Mouse (Mus musculus): ENCODE measurements at regions not wholly inside any gene's neighbourhood (a gene's known extent, or its start where the extent isn't known, plus 50 kb on each side); places are given as distances from the start of the nearest gene placed in this dataset.

DNA sequence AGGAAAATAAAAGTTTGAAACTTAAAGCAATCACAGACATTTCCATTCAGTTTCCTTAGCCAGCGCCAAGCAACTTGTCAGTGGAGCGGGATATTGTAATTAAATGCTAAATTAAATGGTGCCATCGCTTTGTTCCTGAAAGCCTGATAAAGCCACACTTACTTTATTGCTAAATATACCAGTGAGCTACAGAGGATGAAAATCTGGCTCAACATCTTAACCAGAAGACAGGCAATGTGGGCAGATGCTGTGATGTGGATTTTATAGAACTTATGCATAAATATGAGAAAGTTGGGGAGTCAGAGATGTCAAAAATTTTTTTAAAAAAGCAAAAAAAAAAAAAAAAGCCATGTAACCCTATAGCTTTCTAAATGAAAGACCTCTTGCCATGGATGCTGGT, 340.8 kb downstream of the Galc start:
- no peak overlapping the region for H3K4me2 ChIP-seq (ENCODE audit: low read depth, low read length)
- H3K27me3 ChIP-seq (ENCODE audit: control insufficient read depth, insufficient read depth, low read length), result no peaks in the 10 kb centered on the region
- no peaks in the 10 kb centered on the region for H3K4me1 ChIP-seq (ENCODE audit: control insufficient read depth, insufficient read depth, low read length)
- H3K27ac ChIP-seq (ENCODE audit: low read length), result no peak overlapping the region
- no peak overlapping the region for H3K4me3 ChIP-seq (replicated peaks; ENCODE audit: low read length)
- no peaks in the 10 kb centered on the region for H3K36me3 ChIP-seq (ENCODE audit: control insufficient read depth, insufficient read depth, low read length)
- H3K9me3 ChIP-seq (replicated peaks; ENCODE audit: control insufficient read depth, low read length), result no peaks in the 10 kb centered on the region
- 87% methylated on average over 3 of the region's 3 CpGs for WGBS
- no peak overlapping the region for H3K9ac ChIP-seq (ENCODE audit: low read length)
- no peak for ATAC-seq (ENCODE audit: insufficient read depth, low FRiP score)

DNA sequence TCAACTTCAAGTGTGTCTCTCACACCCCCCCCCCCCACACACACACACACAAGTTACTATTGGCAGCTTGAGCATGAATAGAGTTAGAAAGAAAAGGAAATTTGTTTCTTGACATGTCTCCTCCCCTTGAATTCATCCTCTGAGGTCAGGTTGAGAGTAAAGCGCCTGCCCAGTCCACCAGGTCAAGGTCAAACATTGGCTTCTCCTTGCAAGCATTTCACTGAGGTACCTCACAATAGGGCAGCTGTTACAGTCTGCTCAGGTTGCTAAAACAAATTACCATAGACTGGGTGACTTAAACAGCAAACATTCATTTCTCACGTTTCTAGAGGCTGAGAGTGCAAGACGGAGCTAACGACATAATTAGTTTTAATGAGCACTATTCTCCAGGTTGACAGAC, 344.2 kb downstream of the Galc start:
- Histone ChIP-seq H3K27ac (ENCODE audit: low read length) (no peak overlapping the region), H3K36me3 (ENCODE audit: control insufficient read depth, insufficient read depth, low read length) (no peaks in the 10 kb centered on the region), H3K27me3 (ENCODE audit: control insufficient read depth, insufficient read depth, low read length) (no peaks in the 10 kb centered on the region), H3K4me1 (ENCODE audit: control insufficient read depth, insufficient read depth, low read length) (no peaks in the 10 kb centered on the region), H3K9me3 (replicated peaks; ENCODE audit: control insufficient read depth, low read length) (no peaks in the 10 kb centered on the region), H3K4me3 (replicated peaks; ENCODE audit: low read length) (no peak overlapping the region), H3K4me2 (ENCODE audit: low read depth, low read length) (no peak overlapping the region), H3K9ac (ENCODE audit: low read length) (no peak overlapping the region)
- ATAC-seq (ENCODE audit: insufficient read depth, low FRiP score), result no peak
- WGBS, result 80% methylated on average over 4 of the region's 4 CpGs

DNA sequence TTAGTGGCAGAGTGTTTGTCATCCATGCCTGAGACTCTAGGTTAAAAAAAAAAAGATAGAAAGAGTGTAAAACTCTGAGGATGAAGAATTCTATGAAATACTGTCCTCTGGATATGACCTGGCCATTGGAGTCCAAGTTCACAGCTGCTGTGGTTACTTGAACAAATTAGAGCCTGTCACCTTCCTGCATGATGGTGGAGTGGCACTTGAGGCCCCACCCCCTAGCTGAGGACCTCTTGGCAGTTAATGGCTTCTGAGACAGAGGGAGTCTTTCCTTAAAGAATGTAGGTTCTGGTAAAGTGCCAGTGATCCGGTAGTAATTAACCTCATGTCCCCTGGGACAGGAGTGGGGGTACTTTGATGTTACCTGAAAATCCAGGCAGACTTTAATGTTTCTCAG, 346.5 kb downstream of the Galc start:
- no peak overlapping the region for H3K4me2 ChIP-seq (ENCODE audit: low read depth, low read length)
- H3K4me1 ChIP-seq (ENCODE audit: control insufficient read depth, insufficient read depth, low read length), result no peaks in the 10 kb centered on the region
- no peak for ATAC-seq (ENCODE audit: insufficient read depth, low FRiP score)
- 76% methylated on average over 1 of the region's 1 CpGs for WGBS
- H3K4me3 ChIP-seq (replicated peaks; ENCODE audit: low read length), result no peak overlapping the region
- H3K9me3 ChIP-seq (replicated peaks; ENCODE audit: control insufficient read depth, low read length), result no peaks in the 10 kb centered on the region
- H3K27ac ChIP-seq (ENCODE audit: low read length), result no peak overlapping the region
- no peaks in the 10 kb centered on the region for H3K27me3 ChIP-seq (ENCODE audit: control insufficient read depth, insufficient read depth, low read length)
- no peaks in the 10 kb centered on the region for H3K36me3 ChIP-seq (ENCODE audit: control insufficient read depth, insufficient read depth, low read length)
- no peak overlapping the region for H3K9ac ChIP-seq (ENCODE audit: low read length)

DNA sequence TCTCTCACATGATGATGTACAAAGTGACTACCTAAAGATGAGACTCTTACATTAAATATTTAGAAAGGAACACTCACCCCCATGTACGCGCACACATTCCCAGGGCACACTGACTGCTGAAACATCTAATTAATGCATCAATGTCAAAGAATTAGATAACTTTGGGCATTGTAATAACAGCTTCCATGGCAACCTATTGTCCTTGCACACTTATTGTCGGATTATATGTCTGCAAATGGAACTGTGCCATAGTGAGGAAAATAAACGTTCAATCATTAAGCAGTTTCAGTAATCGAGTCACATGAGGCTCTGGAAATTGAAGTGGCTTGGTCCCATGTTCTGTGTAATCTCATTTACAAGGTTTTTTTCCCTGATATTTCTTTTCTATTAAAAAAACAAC, 360.0 kb downstream of the Galc start:
- Histone ChIP-seq H3K4me3 (replicated peaks; ENCODE audit: low read length) (no peak overlapping the region), H3K4me1 (ENCODE audit: control insufficient read depth, insufficient read depth, low read length) (no peaks in the 10 kb centered on the region), H3K9me3 (replicated peaks; ENCODE audit: control insufficient read depth, low read length) (no peaks in the 10 kb centered on the region), H3K36me3 (ENCODE audit: control insufficient read depth, insufficient read depth, low read length) (no peaks in the 10 kb centered on the region), H3K27me3 (ENCODE audit: control insufficient read depth, insufficient read depth, low read length) (no peaks in the 10 kb centered on the region), H3K9ac (ENCODE audit: low read length) (no peak overlapping the region), H3K27ac (ENCODE audit: low read length) (no peak overlapping the region), H3K4me2 (ENCODE audit: low read depth, low read length) (no peak overlapping the region)
- 60% methylated on average over 5 of the region's 5 CpGs for WGBS
- ATAC-seq (ENCODE audit: insufficient read depth, low FRiP score), result no peak

DNA sequence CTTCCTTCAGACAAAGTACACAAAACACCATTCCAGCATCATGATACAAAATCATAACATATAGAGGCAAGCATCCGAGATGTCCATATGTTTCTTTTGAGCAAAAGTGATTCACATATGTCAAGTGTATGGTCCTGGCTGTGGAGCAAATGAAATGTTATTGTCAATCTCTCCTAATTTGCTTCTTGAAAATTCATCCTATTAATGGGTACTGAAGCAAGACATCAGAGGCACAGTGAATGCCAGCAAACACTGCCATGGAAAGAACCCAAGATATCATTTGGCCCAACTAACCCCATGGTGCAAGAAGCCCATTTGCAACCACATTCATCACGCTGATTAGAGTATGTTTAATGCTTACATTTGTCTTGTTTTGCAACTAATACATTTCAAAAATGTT, 361.1 kb downstream of the Galc start:
- 78% methylated on average over 2 of the region's 2 CpGs for WGBS
- no peak overlapping the region for H3K4me3 ChIP-seq (replicated peaks; ENCODE audit: low read length)
- no peaks in the 10 kb centered on the region for H3K9me3 ChIP-seq (replicated peaks; ENCODE audit: control insufficient read depth, low read length)
- no peak overlapping the region for H3K4me2 ChIP-seq (ENCODE audit: low read depth, low read length)
- H3K36me3 ChIP-seq (ENCODE audit: control insufficient read depth, insufficient read depth, low read length), result no peaks in the 10 kb centered on the region
- H3K4me1 ChIP-seq (ENCODE audit: control insufficient read depth, insufficient read depth, low read length), result no peaks in the 10 kb centered on the region
- ATAC-seq (ENCODE audit: insufficient read depth, low FRiP score), result no peak
- H3K9ac ChIP-seq (ENCODE audit: low read length), result no peak overlapping the region
- H3K27ac ChIP-seq (ENCODE audit: low read length), result no peak overlapping the region
- no peaks in the 10 kb centered on the region for H3K27me3 ChIP-seq (ENCODE audit: control insufficient read depth, insufficient read depth, low read length)

DNA sequence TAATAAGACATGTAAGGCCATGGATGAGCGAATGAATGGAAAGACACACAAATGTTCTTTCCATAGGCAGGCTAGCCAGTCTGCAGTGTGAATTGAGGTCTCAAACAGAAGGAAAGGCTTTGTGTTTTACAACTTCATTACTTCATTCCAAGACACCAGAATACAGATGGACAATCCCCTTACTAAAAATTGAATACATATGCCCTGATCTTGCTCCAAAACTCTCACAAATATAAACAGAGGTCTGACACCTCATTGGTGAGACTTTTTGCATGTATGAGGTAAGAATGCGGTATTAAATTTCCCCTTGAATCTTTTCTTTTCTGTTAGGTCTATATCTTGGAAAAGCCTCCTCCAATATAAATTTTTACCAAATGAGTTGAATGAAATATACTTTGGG, 363.3 kb downstream of the Galc start:
- no peaks in the 10 kb centered on the region for H3K36me3 ChIP-seq (ENCODE audit: control insufficient read depth, insufficient read depth, low read length)
- ATAC-seq (ENCODE audit: insufficient read depth, low FRiP score), result no peak
- H3K9me3 ChIP-seq (replicated peaks; ENCODE audit: control insufficient read depth, low read length), result no peaks in the 10 kb centered on the region
- H3K9ac ChIP-seq (ENCODE audit: low read length), result no peak overlapping the region
- WGBS, result 77% methylated on average over 2 of the region's 2 CpGs
- H3K4me2 ChIP-seq (ENCODE audit: low read depth, low read length), result no peak overlapping the region
- no peak overlapping the region for H3K4me3 ChIP-seq (replicated peaks; ENCODE audit: low read length)
- H3K27me3 ChIP-seq (ENCODE audit: control insufficient read depth, insufficient read depth, low read length), result no peaks in the 10 kb centered on the region
- H3K4me1 ChIP-seq (ENCODE audit: control insufficient read depth, insufficient read depth, low read length), result no peaks in the 10 kb centered on the region
- no peak overlapping the region for H3K27ac ChIP-seq (ENCODE audit: low read length)

DNA sequence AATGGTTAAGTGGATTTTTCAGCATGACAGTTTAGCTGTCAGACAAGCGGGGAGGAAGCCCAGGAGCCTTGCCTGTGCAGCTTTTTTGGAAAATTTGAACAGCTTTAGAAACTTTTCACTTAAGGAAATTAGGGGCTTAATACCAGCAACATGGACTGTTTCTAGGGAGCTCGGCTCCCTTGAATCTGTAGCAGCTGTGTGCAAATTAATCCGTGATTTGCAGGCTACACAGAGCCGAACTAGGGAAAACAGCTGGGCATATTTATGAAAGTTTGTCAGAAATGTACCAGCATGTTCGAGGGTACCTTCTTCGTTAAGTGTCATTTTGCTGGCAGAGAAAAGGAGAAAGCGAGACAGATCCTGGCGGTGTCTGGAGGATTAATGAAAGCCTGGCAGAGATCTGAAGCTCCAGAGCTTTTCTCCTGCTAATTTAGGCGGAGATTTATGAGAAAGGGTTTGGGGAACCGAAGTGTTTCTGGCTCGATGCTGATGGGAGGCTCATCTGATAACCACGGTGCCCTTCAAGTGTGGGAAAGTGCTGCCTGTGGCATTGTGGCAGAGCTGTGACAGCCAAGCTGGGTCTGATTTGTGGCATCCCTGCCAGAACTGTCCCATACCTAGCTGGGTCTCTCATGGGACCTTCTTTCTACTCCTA, 370.3 kb downstream of the Galc start:
- H3K9ac ChIP-seq (ENCODE audit: low read length), result peak overlapping the region; percentile 35; the same call in 1 of the 2 replicates
- H3K27me3 ChIP-seq (ENCODE audit: control insufficient read depth, insufficient read depth, low read length), result no peaks in the 10 kb centered on the region
- no peak for ATAC-seq (ENCODE audit: insufficient read depth, low FRiP score)
- peaks cover 3% of the 10 kb centered on the region; the same call in 1 of the 2 replicates for H3K4me1 ChIP-seq (ENCODE audit: control insufficient read depth, insufficient read depth, low read length)
- no peaks in the 10 kb centered on the region for H3K36me3 ChIP-seq (ENCODE audit: control insufficient read depth, insufficient read depth, low read length)
- H3K27ac ChIP-seq (ENCODE audit: low read length), result no peak overlapping the region
- WGBS, result 17% methylated on average over 12 of the region's 12 CpGs
- H3K9me3 ChIP-seq (replicated peaks; ENCODE audit: control insufficient read depth, low read length), result no peaks in the 10 kb centered on the region
- H3K4me2 ChIP-seq (ENCODE audit: low read depth, low read length), result peak overlapping the region; percentile 37; the same call in 1 of the 2 replicates
- H3K4me3 ChIP-seq (replicated peaks; ENCODE audit: low read length), result no peak overlapping the region; the same call in 1 of the 2 replicates

DNA sequence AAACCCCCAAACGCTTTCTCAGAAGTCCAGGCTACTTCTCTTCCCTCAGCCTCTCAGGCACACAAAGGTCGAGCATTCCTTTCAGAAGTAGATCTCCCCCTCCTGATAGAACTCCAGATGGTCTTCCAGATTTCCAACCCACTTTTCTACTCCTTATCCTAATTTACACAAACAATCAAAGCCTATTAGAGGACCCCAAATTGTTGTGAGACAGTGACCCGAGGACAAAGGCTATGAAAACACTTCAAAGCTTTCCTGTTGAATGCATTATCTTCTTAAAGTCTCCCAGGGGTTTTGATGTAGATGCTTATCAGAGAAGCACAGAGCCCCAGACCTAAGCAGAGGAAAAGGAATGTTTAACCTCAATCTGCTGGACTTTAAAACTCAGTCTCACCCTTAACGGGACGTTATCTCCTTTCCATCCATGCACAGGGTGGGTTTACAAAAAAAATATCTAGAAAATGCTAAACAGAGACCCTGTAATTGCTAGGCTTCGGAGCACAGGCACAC, 370.9 kb downstream of the Galc start:
- no peaks in the 10 kb centered on the region for H3K27me3 ChIP-seq (ENCODE audit: control insufficient read depth, insufficient read depth, low read length)
- 18% methylated on average over 6 of the region's 6 CpGs for WGBS
- no peak for ATAC-seq (ENCODE audit: insufficient read depth, low FRiP score)
- peaks cover 3% of the 10 kb centered on the region; the same call in 1 of the 2 replicates for H3K4me1 ChIP-seq (ENCODE audit: control insufficient read depth, insufficient read depth, low read length)
- H3K9me3 ChIP-seq (replicated peaks; ENCODE audit: control insufficient read depth, low read length), result no peaks in the 10 kb centered on the region
- H3K4me3 ChIP-seq (replicated peaks; ENCODE audit: low read length), result no peak overlapping the region
- H3K9ac ChIP-seq (ENCODE audit: low read length), result peak overlapping the region; percentile 35; the same call in 1 of the 2 replicates
- peak overlapping the region; percentile 37; the same call in 1 of the 2 replicates for H3K4me2 ChIP-seq (ENCODE audit: low read depth, low read length)
- no peaks in the 10 kb centered on the region for H3K36me3 ChIP-seq (ENCODE audit: control insufficient read depth, insufficient read depth, low read length)
- H3K27ac ChIP-seq (ENCODE audit: low read length), result no peak overlapping the region

DNA sequence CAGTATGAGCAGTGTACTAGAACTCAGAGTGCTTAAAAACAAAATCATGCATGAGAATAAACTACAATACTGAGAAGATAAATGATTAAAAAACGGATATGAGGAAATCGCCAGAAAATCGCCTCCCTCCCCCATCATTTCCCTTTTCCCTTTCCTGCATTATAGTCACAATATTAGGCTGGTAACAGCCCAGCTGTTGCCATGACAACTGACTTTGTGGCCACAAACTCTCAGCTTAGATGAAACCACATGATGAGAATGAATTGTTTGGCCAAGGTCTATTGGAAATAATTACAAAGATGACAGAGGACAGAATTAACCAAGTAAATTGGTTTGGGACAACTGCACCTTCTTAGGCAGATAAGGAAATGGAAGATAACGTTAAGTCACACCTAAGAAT, 376.8 kb downstream of the Galc start:
- no peaks in the 10 kb centered on the region for H3K9me3 ChIP-seq (replicated peaks; ENCODE audit: control insufficient read depth, low read length)
- H3K4me1 ChIP-seq (ENCODE audit: control insufficient read depth, insufficient read depth, low read length), result no peaks in the 10 kb centered on the region
- no peak overlapping the region for H3K4me3 ChIP-seq (replicated peaks; ENCODE audit: low read length)
- no peak overlapping the region for H3K4me2 ChIP-seq (ENCODE audit: low read depth, low read length)
- no peaks in the 10 kb centered on the region for H3K36me3 ChIP-seq (ENCODE audit: control insufficient read depth, insufficient read depth, low read length)
- no peak overlapping the region for H3K27ac ChIP-seq (ENCODE audit: low read length)
- ATAC-seq (ENCODE audit: insufficient read depth, low FRiP score), result no peak
- H3K27me3 ChIP-seq (ENCODE audit: control insufficient read depth, insufficient read depth, low read length), result no peaks in the 10 kb centered on the region
- H3K9ac ChIP-seq (ENCODE audit: low read length), result no peak overlapping the region
- WGBS, result 62% methylated on average over 4 of the region's 4 CpGs

Data from stomach, embryonic 16.5 days (tissue).